Mouse (Mus musculus): ENCODE results near the gene Tbata. TPM values are rescaled to one million over a fixed set of nuclear protein-coding genes. Genes with fewer than 3 reads are reported as not detected.

Gene Tbata
- polyA plus RNA-seq, 1 experiment from 2014 or later = not detected

DNA sequence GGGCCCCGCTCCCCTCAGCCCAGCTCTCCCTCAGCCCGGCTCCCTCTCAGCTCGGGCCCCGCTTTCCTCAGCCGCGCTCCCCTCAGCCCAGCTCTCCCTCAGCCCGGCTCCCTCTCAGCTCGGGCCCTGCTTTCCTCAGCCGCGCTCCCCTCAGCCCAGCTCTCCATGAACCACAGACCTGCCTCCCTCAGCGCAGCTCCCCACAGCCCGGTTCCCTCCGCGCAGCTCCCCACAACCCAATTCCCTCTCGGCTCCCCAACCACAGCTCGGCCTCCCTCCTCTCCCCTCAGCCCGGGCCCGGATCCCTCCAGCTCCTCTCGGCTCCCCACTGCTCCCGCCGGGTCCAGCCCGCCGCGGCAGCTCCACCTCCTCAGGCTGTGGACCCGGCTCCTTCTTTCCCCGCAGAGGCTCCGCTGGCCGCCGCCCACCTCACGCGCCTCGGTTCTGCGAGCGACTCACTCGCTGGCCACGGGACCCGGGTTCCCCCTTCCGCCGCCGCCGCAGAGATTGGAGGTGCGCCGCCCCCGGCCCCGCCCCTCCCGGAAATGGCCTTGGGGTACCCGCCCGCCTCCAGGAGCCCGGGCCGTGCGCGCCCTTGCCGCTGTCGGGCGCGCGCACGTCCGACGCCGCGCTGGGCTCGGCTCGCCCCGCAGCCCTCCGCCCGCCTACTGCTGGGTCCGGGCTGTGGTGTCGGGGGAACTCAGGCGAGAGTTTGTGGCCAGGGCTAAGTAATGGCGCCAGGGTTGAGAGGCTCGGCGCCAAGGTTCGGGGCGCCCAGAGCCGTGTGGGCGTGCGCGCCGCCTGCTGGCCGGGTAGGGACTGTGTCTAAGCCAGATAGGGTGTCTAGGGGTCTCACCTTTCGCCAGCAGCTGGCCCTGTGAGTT, 24.4 kb upstream of the Tbata start, which contains the start of gene Sgpl1:
Sgpl1 (minus strand) TSS at position 547 of the 884 bp plus-strand sequence.
- peak; percentile 86 for ATAC-seq (ENCODE audit: low FRiP score, low read depth)
- Histone ChIP-seq H3K9ac (replicated peaks) (peak within 1 kb of the TSS; percentile 91), H3K4me3 (peak within 1 kb of the TSS; percentile 73), H3K9me3 (no peaks in the 10 kb centered on the region), H3K27me3 (no peaks in the 10 kb centered on the region), H3K4me2 (replicated peaks) (peak within 1 kb of the TSS; percentile 96), H3K36me3 (no peaks in the 10 kb centered on the region), H3K27ac (replicated peaks) (peak within 1 kb of the TSS; percentile 96), H3K4me1 (peaks cover 5% of the 10 kb centered on the region; the same call in 1 of the 2 replicates)
- under 1% methylated on average over 80 of the region's 82 CpGs for WGBS

DNA sequence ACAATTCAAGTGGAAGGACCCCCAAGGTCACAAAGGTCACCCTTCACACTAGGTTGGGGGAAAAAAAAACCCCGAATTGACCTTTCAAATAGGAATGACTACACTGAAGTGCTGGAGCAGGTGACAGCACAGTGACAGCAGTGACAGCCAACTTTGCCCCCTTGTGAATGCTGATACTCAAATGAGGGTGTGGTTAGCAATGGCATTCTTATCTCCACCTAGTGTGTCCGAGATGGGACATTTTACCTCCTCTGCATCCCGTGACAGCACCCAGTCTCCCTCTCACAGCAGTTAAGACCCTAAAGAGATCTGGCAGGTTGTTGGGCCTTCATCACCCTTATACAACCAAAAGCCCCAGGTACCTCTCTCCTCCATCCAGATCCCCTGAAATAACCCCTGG, 22.3 kb upstream of the Tbata start:
- Histone ChIP-seq H3K27me3 (no peaks in the 10 kb centered on the region), H3K9me3 (no peaks in the 10 kb centered on the region), H3K4me1 (peaks cover 5% of the 10 kb centered on the region; the same call in 1 of the 2 replicates), H3K36me3 (no peaks in the 10 kb centered on the region), H3K9ac (replicated peaks) (no peak overlapping the region), H3K4me3 (no peak overlapping the region), H3K27ac (replicated peaks) (no peak overlapping the region), H3K4me2 (replicated peaks) (no peak overlapping the region)
- no peak for ATAC-seq (ENCODE audit: low FRiP score, low read depth)
- WGBS = 86% methylated on average over 3 of the region's 3 CpGs

GRCm38 (mm10) chr10:61150616-61151015, 21.1 kb upstream of the Tbata start:
- H3K27me3 ChIP-seq = no peaks in the 10 kb centered on the region
- ATAC-seq (ENCODE audit: low FRiP score, low read depth) = no peak
- no peak overlapping the region for H3K9ac ChIP-seq (replicated peaks)
- peaks cover 2% of the 10 kb centered on the region; the same call in 1 of the 2 replicates for H3K4me1 ChIP-seq
- no peak overlapping the region for H3K27ac ChIP-seq (replicated peaks)
- H3K4me2 ChIP-seq (replicated peaks) = no peak overlapping the region
- WGBS = 54% methylated on average over 6 of the region's 6 CpGs
- no peaks in the 10 kb centered on the region for H3K36me3 ChIP-seq
- no peaks in the 10 kb centered on the region for H3K9me3 ChIP-seq
- no peak overlapping the region for H3K4me3 ChIP-seq

DNA sequence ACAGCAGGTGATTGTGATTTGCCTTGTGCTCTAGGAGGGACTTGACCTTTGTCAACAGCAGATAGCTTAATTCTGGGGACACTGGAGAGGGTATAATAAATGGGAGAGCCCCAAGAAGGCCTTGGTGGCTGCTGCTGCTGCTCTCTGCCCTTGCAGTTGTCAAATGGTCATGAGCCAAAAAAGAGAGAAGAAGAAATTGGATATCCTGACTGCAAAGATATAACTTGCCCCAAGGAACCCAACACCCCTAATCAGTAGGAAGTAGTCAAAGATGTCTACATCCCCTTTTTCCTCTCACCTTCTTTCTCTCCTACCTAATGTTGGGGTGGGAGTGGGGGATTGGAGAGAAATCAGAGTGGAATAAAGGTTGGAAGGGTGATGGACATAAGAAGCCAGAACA, 19.6 kb upstream of the Tbata start:
- no peak overlapping the region for H3K4me2 ChIP-seq (replicated peaks)
- no peak for ATAC-seq (ENCODE audit: low FRiP score, low read depth)
- H3K4me3 ChIP-seq = no peak overlapping the region

DNA sequence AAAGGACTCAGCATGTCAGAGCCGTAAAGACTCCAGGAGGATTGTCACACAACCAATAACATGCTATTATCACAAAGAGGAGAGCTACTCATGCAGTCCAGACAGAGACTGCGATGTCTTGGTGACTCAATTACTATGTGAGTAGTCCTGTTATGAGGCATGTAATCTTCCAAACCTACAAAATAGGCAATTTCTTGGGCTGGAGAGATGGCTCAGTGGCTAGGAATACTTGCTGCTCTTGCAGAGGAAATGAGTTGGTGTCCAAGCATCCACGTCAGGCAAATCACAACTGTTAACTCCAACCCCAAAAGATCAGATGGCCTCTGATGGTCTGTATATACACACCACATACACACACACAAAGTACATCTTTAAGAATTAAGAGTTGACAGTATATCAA, 16.1 kb upstream of the Tbata start:
- no peaks in the 10 kb centered on the region for H3K36me3 ChIP-seq
- no peak overlapping the region for H3K9ac ChIP-seq (replicated peaks)
- H3K9me3 ChIP-seq = no peaks in the 10 kb centered on the region
- ATAC-seq (ENCODE audit: low FRiP score, low read depth) = no peak
- H3K27ac ChIP-seq (replicated peaks) = no peak overlapping the region
- 83% methylated on average over 3 of the region's 3 CpGs for WGBS
- H3K4me3 ChIP-seq = no peak overlapping the region
- H3K4me1 ChIP-seq = no peaks in the 10 kb centered on the region
- H3K4me2 ChIP-seq (replicated peaks) = no peak overlapping the region
- H3K27me3 ChIP-seq = no peaks in the 10 kb centered on the region

More for the DNA sequence above, 19.6 kb upstream of the Tbata start:
- H3K9me3 ChIP-seq = no peaks in the 10 kb centered on the region
- H3K27me3 ChIP-seq = no peaks in the 10 kb centered on the region
- no peak overlapping the region for H3K9ac ChIP-seq (replicated peaks)
- H3K27ac ChIP-seq (replicated peaks) = no peak overlapping the region
- H3K36me3 ChIP-seq = no peaks in the 10 kb centered on the region
- no peaks in the 10 kb centered on the region for H3K4me1 ChIP-seq

GRCm38 (mm10) chr10:61156453-61156852, 15.3 kb upstream of the Tbata start:
- no peak overlapping the region for H3K4me3 ChIP-seq
- no peaks in the 10 kb centered on the region for H3K9me3 ChIP-seq
- H3K36me3 ChIP-seq = no peaks in the 10 kb centered on the region
- H3K9ac ChIP-seq (replicated peaks) = no peak overlapping the region
- no peak for ATAC-seq (ENCODE audit: low FRiP score, low read depth)
- no peak overlapping the region for H3K27ac ChIP-seq (replicated peaks)
- H3K4me2 ChIP-seq (replicated peaks) = no peak overlapping the region
- H3K4me1 ChIP-seq = no peaks in the 10 kb centered on the region
- WGBS = 86% methylated on average over 2 of the region's 2 CpGs
- H3K27me3 ChIP-seq = no peaks in the 10 kb centered on the region

DNA sequence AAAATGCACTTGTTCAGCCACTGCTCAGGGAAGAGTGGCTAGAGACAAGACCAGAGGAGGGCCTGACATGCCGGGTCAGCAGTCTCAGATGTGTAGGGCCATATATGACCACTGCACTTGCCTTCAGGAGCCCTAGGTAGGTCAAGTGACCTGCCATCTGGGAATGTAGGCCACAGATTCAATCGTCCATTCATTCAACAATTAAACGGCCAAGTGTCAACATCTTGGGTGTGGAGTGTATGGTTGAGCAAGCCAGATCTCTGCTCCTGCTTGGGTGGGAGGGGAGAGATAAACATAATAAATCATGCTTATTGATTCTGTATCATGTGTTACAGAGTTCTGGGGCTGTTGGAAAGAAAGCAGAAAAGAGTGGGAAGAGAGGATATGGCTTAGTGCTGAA, 13.2 kb upstream of the Tbata start:
- Histone ChIP-seq H3K4me1 (no peaks in the 10 kb centered on the region), H3K4me2 (replicated peaks) (no peak overlapping the region)
- WGBS = 84% methylated on average over 3 of the region's 3 CpGs

GRCm38 (mm10) chr10:61160089-61160488, 11.7 kb upstream of the Tbata start:
- Histone ChIP-seq H3K27ac (replicated peaks) (no peak overlapping the region), H3K4me2 (replicated peaks) (no peak overlapping the region), H3K36me3 (no peaks in the 10 kb centered on the region), H3K27me3 (no peaks in the 10 kb centered on the region), H3K9me3 (no peaks in the 10 kb centered on the region), H3K4me3 (no peak overlapping the region), H3K4me1 (no peaks in the 10 kb centered on the region), H3K9ac (replicated peaks) (no peak overlapping the region)
- 90% methylated on average over 7 of the region's 7 CpGs for WGBS
- ATAC-seq (ENCODE audit: low FRiP score, low read depth) = no peak

More for the DNA sequence above, 13.2 kb upstream of the Tbata start:
- H3K4me3 ChIP-seq = no peak overlapping the region
- no peak overlapping the region for H3K9ac ChIP-seq (replicated peaks)
- no peak overlapping the region for H3K27ac ChIP-seq (replicated peaks)
- ATAC-seq (ENCODE audit: low FRiP score, low read depth) = no peak
- H3K36me3 ChIP-seq = no peaks in the 10 kb centered on the region
- H3K9me3 ChIP-seq = no peaks in the 10 kb centered on the region
- no peaks in the 10 kb centered on the region for H3K27me3 ChIP-seq

- WGBS = 84% methylated on average over 4 of the region's 4 CpGs
- H3K36me3 ChIP-seq = no peaks in the 10 kb centered on the region
- H3K27me3 ChIP-seq = 0 out of 2 replicates have a peak, but pooled peaks cover under 1% of the 10 kb centered on the region
- H3K9ac ChIP-seq (replicated peaks) = no peak overlapping the region
- H3K4me1 ChIP-seq = no peaks in the 10 kb centered on the region
- H3K9me3 ChIP-seq = no peaks in the 10 kb centered on the region
- no peak overlapping the region for H3K4me3 ChIP-seq
- no peak overlapping the region for H3K27ac ChIP-seq (replicated peaks)
- ATAC-seq (ENCODE audit: low FRiP score, low read depth) = no peak
- H3K4me2 ChIP-seq (replicated peaks) = no peak overlapping the region
Measured at GRCm38 (mm10) chr10:61160671-61161070, 11.1 kb upstream of the Tbata start.

- Histone ChIP-seq H3K27me3 (0 out of 2 replicates have a peak, but pooled peaks cover 5% of the 10 kb centered on the region), H3K36me3 (no peaks in the 10 kb centered on the region), H3K4me1 (no peaks in the 10 kb centered on the region), H3K4me2 (replicated peaks) (no peak overlapping the region), H3K9ac (replicated peaks) (no peak overlapping the region), H3K9me3 (no peaks in the 10 kb centered on the region), H3K4me3 (no peak overlapping the region), H3K27ac (replicated peaks) (no peak overlapping the region)
- no peak for ATAC-seq (ENCODE audit: low FRiP score, low read depth)
- 72% methylated on average over 3 of the region's 3 CpGs for WGBS
Measured at GRCm38 (mm10) chr10:61162366-61162765, 9.4 kb upstream of the Tbata start.

GRCm38 (mm10) chr10:61167333-61168096, 4.2 kb upstream of the Tbata start:
- Histone ChIP-seq H3K4me3 (no peak overlapping the region), H3K9ac (replicated peaks) (no peak overlapping the region), H3K4me1 (no peaks in the 10 kb centered on the region), H3K27ac (replicated peaks) (no peak overlapping the region), H3K9me3 (no peaks in the 10 kb centered on the region), H3K27me3 (0 out of 2 replicates have a peak, but pooled peaks cover 5% of the 10 kb centered on the region), H3K4me2 (replicated peaks) (no peak overlapping the region), H3K36me3 (no peaks in the 10 kb centered on the region)
- WGBS = 77% methylated on average over 9 of the region's 9 CpGs
- no peak for ATAC-seq (ENCODE audit: low FRiP score, low read depth)

DNA sequence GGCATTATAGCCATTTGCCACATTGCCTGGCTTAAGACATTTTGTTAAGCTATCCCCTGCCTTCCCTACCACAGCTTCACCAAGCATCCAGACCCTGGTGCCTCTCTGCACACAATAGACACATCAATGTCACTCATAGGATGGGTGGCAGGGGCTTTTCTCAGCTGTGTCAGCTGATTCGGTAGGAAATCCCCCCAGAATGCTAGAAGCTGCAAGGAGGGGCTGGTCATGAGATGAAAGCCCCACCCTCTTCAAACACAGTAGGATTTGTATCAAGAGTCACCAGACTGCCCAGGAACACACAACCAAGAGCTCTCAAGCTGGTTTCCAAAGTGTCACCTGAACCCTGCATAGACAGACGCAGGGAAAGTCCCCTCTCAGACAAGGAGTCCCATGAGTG, 3.4 kb upstream of the Tbata start:
- Histone ChIP-seq H3K27ac (replicated peaks) (no peak overlapping the region), H3K36me3 (no peaks in the 10 kb centered on the region), H3K4me2 (replicated peaks) (no peak overlapping the region), H3K4me3 (no peak overlapping the region), H3K4me1 (no peaks in the 10 kb centered on the region), H3K27me3 (0 out of 2 replicates have a peak, but pooled peaks cover 5% of the 10 kb centered on the region), H3K9ac (replicated peaks) (no peak overlapping the region), H3K9me3 (no peaks in the 10 kb centered on the region)
- WGBS = 53% methylated on average over 2 of the region's 2 CpGs
- no peak for ATAC-seq (ENCODE audit: low FRiP score, low read depth)

All from midbrain, embryonic 12.5 days (tissue).